Mouse (Mus musculus) urinary bladder, postnatal 25 days (tissue): Measurements from ENCODE around the gene Wipf1.

Experiments used
- DNase-seq: peaks from one replicate; pipeline ENCODE4 v3.0.0; 2022; ENCODE audit warnings: low spot score

The Wipf1 gene

DNA sequence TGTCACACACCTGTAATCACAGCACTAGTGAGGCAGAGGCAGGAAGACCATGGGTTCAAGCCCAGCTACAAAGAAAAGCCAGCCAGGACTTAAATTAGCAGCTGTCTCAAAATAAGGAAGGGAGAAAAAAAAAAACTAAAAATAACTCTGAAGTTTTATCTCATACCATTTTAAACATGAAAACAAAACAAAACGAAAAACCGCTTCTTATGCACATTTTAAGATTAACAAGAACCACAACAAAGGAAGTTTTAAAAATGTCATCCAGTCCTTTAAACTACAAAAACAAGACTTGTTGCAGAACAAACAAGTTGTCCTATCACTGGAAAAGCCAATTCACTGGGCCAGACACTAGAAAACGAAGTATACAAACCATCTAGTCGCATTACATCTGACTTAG is 144.4 kb downstream of the Wipf1 start:
- no peak for DNase-seq

DNA sequence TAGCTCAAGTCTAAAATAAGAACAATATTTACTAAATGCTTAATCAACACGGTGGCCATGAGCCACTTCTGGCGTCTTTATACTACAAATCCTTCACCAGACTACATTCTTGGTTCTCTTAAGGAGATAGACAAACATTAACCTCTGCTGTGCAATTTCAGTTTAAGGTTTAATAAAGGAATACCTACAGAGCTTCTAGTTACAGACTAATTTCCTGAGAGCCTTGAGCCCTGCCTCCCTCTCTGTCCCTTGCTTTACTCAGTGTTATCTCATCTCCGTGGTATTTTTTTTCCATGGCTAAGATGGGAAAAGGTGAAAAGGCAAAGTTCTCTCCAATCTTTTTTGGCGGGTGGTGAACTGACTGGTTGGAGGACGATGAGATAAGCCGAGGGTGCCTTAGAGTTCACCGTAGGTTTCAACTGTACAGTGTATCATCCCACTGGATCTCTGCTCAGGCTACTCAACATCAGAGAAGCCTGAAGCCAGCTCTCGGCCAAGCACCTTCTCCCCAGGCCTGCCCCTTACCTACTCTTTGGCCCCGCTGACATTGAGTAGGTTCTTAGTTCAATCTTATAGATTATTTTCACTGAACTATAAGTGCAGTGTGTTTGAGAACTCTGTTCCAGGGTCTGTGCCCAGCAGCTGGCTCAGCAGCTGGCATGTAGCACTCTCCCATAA is 149.1 kb downstream of the Wipf1 start:
- no peak for DNase-seq

DNA sequence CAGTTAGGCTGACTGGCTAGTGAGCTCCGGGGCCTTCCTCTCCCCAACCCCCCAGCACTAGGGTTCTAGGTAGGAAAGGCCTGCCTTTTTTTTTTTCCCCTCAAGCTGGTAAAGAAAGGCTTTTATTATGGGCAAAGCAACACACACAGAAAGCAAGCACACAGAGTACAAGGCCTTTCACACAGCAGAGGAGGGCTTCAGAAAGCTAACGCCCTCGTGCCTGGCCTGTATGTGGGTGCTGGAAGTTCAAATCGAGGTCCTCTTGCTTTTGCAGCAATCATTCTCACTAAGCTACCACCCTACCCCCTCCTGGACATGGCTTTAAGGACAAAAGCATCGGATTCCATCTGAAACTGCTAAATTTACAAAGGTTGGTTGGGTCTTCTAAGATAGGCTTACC is 149.9 kb downstream of the Wipf1 start:
- no peak for DNase-seq
